Mouse (Mus musculus) embryonic fibroblast, embryonic 13.5 days (primary cell): ENCODE measurements around the gene Adipoq. TPM values are rescaled to one million over a fixed set of nuclear protein-coding genes. Genes with fewer than 3 reads are reported as not detected.
"Not testable (repeated sequence)": the region's sequence is repeated elsewhere in the genome, so short reads cannot be mapped to it uniquely, and the experiment has no call there.

Experiments
- H3K27ac ChIP-seq: 2 replicates; pipeline ENCODE4 v1.5.1; 2012; ENCODE audit warnings: low read length, control low read depth, inconsistent platforms; ENCODE audit not compliant: insufficient read depth
- H3K4me1 ChIP-seq: 2 replicates; pipeline ENCODE4 v1.6.1; 2011; ENCODE audit warnings: low read length; ENCODE audit not compliant: control insufficient read depth, insufficient read depth
- H3K4me3 ChIP-seq: 2 replicates; pipeline ENCODE4 v1.5.1; 2011; ENCODE audit warnings: mild to moderate bottlenecking, control low read depth, low read length; ENCODE audit not compliant: insufficient read depth
- CTCF ChIP-seq: IDR thresholded peaks from 2 replicates; pipeline ENCODE4 v1.5.1; 2011; ENCODE audit warnings: mild to moderate bottlenecking, control low read depth, low read length, moderate library complexity, borderline replicate concordance; ENCODE audit not compliant: insufficient read depth
- POLR2A ChIP-seq: IDR thresholded peaks from 2 replicates; pipeline ENCODE4 v1.6.1; 2011; ENCODE audit warnings: low read depth, mild to moderate bottlenecking, control low read depth, low read length, moderate library complexity
- polyA plus RNA-seq: library from polyadenylated mRNA; stranded (reverse); fragments of >200 nt; gene quantifications from 2 replicates; pipeline ENCODE4 v1.2.4, GENCODE M21; 2011; ENCODE audit warnings: low read depth; ENCODE audit not compliant: missing spikeins, insufficient read length

Adipoq gene
- polyA plus RNA-seq, 1 experiment = not detected

GRCm38 (mm10) chr16:23175956-23176355 lies 29.6 kb downstream of the Adipoq start:
- Histone ChIP-seq H3K4me3 (no peak overlapping the region), H3K4me1 (no peaks in the 10 kb centered on the region), H3K27ac (no peak overlapping the region)
- TF ChIP-seq CTCF (no peak), POLR2A (no peak)

GRCm38 (mm10) chr16:23177856-23178255 lies 31.5 kb downstream of the Adipoq start:
- H3K4me3 ChIP-seq = no peak overlapping the region
- H3K27ac ChIP-seq = no peak overlapping the region
- no peaks in the 10 kb centered on the region for H3K4me1 ChIP-seq
- TF ChIP-seq POLR2A (no peak), CTCF (no peak)

- Histone ChIP-seq H3K27ac (no peak overlapping the region), H3K4me1 (no peaks in the 10 kb centered on the region), H3K4me3 (no peak overlapping the region)
- no peak for TF ChIP-seq POLR2A
Measured at GRCm38 (mm10) chr16:23178796-23179195, 32.5 kb downstream of the Adipoq start.

- not testable (repeated sequence) for H3K27ac ChIP-seq, H3K4me3 ChIP-seq, H3K4me1 ChIP-seq
Measured at GRCm38 (mm10) chr16:23179436-23179835, 33.1 kb downstream of the Adipoq start.

- H3K4me1 ChIP-seq = no peaks in the 10 kb centered on the region
- H3K27ac ChIP-seq = no peak overlapping the region
- TF ChIP-seq CTCF (no peak), POLR2A (no peak)
- no peak overlapping the region for H3K4me3 ChIP-seq
Measured at GRCm38 (mm10) chr16:23181054-23181453, 34.7 kb downstream of the Adipoq start.

GRCm38 (mm10) chr16:23181487-23181886 lies 35.2 kb downstream of the Adipoq start:
- no peaks in the 10 kb centered on the region for H3K4me1 ChIP-seq
- no peak overlapping the region for H3K4me3 ChIP-seq
- TF ChIP-seq POLR2A = no peak
- no peak for TF ChIP-seq CTCF
- no peak overlapping the region for H3K27ac ChIP-seq

GRCm38 (mm10) chr16:23181942-23182597 lies 35.7 kb downstream of the Adipoq start:
- TF ChIP-seq POLR2A (no peak), CTCF (no peak)
- Histone ChIP-seq H3K4me1 (no peaks in the 10 kb centered on the region), H3K27ac (no peak overlapping the region), H3K4me3 (no peak overlapping the region)

- Histone ChIP-seq H3K4me3 (no peak overlapping the region), H3K4me1 (no peaks in the 10 kb centered on the region), H3K27ac (no peak overlapping the region)
- TF ChIP-seq POLR2A = no peak
- no peak for TF ChIP-seq CTCF
Measured at GRCm38 (mm10) chr16:23185824-23186223, 39.5 kb downstream of the Adipoq start.

GRCm38 (mm10) chr16:23186418-23186817 lies 40.1 kb downstream of the Adipoq start:
- TF ChIP-seq POLR2A (no peak), CTCF (no peak)
- no peaks in the 10 kb centered on the region for H3K4me1 ChIP-seq
- H3K4me3 ChIP-seq = no peak overlapping the region
- no peak overlapping the region for H3K27ac ChIP-seq

GRCm38 (mm10) chr16:23187983-23188382 lies 41.6 kb downstream of the Adipoq start:
- Histone ChIP-seq H3K4me1 (no peaks in the 10 kb centered on the region), H3K4me3 (no peak overlapping the region), H3K27ac (no peak overlapping the region)
- TF ChIP-seq POLR2A (no peak), CTCF (no peak)

GRCm38 (mm10) chr16:23189612-23190011 lies 43.3 kb downstream of the Adipoq start:
- TF ChIP-seq POLR2A (no peak), CTCF (no peak)
- Histone ChIP-seq H3K4me1 (no peaks in the 10 kb centered on the region), H3K4me3 (no peak overlapping the region), H3K27ac (no peak overlapping the region)
